Mouse (Mus musculus) kidney, embryonic 15.5 days (tissue): ENCODE measurements around the gene Klhdc4. TPM values are rescaled to one million over a fixed set of nuclear protein-coding genes. Genes with fewer than 3 reads are reported as not detected.

Experiments
- ATAC-seq: fragments of 200-750 bp; cut with Nextera tagmentation; replicated peaks from 2 replicates; pipeline ENCODE4 v1.8.0; 2017; ENCODE audit warnings: moderate TSS enrichment; ENCODE audit not compliant: low FRiP score
- H3K27ac ChIP-seq: fragments of 300-500 bp; sonication (generic); 2 replicates; pipeline ENCODE4 v1.5.1; 2015; ENCODE audit warnings: mild to moderate bottlenecking, inconsistent platforms
- H3K27me3 ChIP-seq: fragments of 300-500 bp; sonication (generic); 2 replicates; pipeline ENCODE4 v1.6.1; 2015; ENCODE audit warnings: inconsistent platforms
- H3K36me3 ChIP-seq: fragments of 300-500 bp; sonication (generic); 2 replicates; pipeline ENCODE4 v1.6.1; 2015; ENCODE audit warnings: inconsistent platforms
- H3K4me1 ChIP-seq: fragments of 300-500 bp; sonication (generic); 2 replicates; pipeline ENCODE4 v1.6.1; 2015; ENCODE audit warnings: inconsistent platforms
- H3K4me2 ChIP-seq: fragments of 300-500 bp; sonication (generic); 2 replicates; pipeline ENCODE4 v1.6.1; 2015; ENCODE audit warnings: moderate library complexity, mild to moderate bottlenecking, inconsistent platforms
- H3K4me3 ChIP-seq: fragments of 300-500 bp; sonication (generic); replicated peaks from 2 replicates; pipeline ENCODE4 v1.5.1; 2015; ENCODE audit warnings: mild to moderate bottlenecking, inconsistent platforms
- H3K9ac ChIP-seq: fragments of 300-500 bp; sonication (generic); 2 replicates; pipeline ENCODE4 v1.6.1; 2015; ENCODE audit warnings: mild to moderate bottlenecking, inconsistent platforms
- H3K9me3 ChIP-seq: fragments of 300-500 bp; sonication (generic); replicated peaks from 2 replicates; pipeline ENCODE4 v1.6.1; 2016; ENCODE audit warnings: inconsistent platforms
- WGBS: fragments of 180-500 bp; shearing (Covaris S2); methylation state at CpG from one replicate; pipeline ENCODE4 v1.1.7; 2015; ENCODE audit warnings: mixed read lengths; 5-methylcytosine and 5-hydroxymethylcytosine counted together
- polyA plus RNA-seq: library from polyadenylated mRNA; unstranded; fragments of >200 nt; fragmentation: Nextera tagmentation; extraction: Ambion mirVana; gene quantifications from 2 replicates; pipeline ENCODE4 v1.2.1, GENCODE M21; 2015

The Klhdc4 gene
- polyA plus RNA-seq, 1 experiment from 2014 or later, result 45.5 TPM

DNA sequence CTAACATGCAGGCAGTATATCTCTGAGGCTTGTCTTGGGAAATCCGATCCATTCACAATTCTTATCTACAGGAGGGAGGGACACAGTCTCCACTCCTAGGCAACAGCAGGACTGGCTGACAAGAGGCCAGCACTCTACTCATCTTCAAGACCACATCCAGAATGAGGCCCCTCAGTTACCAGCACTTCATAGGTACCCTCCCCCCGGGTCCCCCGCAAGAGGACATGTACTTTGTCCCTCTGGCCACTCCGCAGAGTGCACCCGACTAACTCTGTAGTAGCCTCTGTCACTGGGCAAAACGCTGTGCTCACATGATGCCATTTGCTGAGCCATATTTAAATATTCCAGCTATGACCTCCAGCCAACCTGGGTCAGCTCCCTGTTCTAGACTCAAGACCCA, 31.0 kb downstream of the Klhdc4 start:
- H3K9ac ChIP-seq, result no peak overlapping the region
- 86% methylated on average over 6 of the region's 6 CpGs for whole genome bisulfite sequencing
- peaks cover 83% of the 10 kb centered on the region for H3K36me3 ChIP-seq
- H3K4me1 ChIP-seq, result no peaks in the 10 kb centered on the region
- no peaks in the 10 kb centered on the region for H3K9me3 ChIP-seq
- H3K4me3 ChIP-seq, result no peak overlapping the region
- no peak overlapping the region for H3K4me2 ChIP-seq
- no peak overlapping the region for H3K27ac ChIP-seq
- H3K27me3 ChIP-seq, result no peaks in the 10 kb centered on the region
- ATAC-seq, result no peak

DNA sequence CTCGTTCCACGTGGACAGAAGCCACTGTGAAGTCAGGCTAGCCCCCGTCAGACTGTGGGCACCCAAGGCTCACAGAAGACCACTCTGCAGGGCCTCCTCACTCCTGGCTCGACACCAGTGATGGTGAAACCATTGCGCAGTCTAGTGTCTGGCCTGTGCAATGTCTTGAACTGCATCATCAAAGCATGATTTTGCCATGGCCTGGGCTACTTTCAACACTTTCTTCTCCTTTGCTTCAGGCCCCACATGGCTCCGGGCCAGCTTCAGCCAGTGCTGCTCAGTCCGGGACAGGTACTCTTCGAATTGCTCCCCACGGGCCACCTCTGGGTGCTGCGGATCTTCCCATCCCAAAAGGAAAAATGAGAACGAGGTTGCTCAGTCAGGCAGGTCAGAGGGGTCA, 33.0 kb downstream of the Klhdc4 start:
- no peak for ATAC-seq
- Histone ChIP-seq H3K4me2 (no peak overlapping the region), H3K4me3 (no peak overlapping the region), H3K36me3 (peaks cover 70% of the 10 kb centered on the region), H3K9ac (no peak overlapping the region), H3K9me3 (no peaks in the 10 kb centered on the region), H3K4me1 (no peaks in the 10 kb centered on the region), H3K27me3 (no peaks in the 10 kb centered on the region), H3K27ac (no peak overlapping the region)
- 87% methylated on average over 11 of the region's 11 CpGs for WGBS

GRCm38 (mm10) chr8:121795461-121795860, 33.9 kb downstream of the Klhdc4 start:
- H3K4me1 ChIP-seq, result no peaks in the 10 kb centered on the region
- no peaks in the 10 kb centered on the region for H3K9me3 ChIP-seq
- H3K27ac ChIP-seq, result no peak overlapping the region
- no peak for ATAC-seq
- no peak overlapping the region for H3K4me3 ChIP-seq
- H3K9ac ChIP-seq, result no peak overlapping the region
- H3K36me3 ChIP-seq, result peaks cover 60% of the 10 kb centered on the region
- 92% methylated on average over 8 of the region's 8 CpGs for WGBS
- no peak overlapping the region for H3K4me2 ChIP-seq
- no peaks in the 10 kb centered on the region for H3K27me3 ChIP-seq

- H3K9me3 ChIP-seq, result no peaks in the 10 kb centered on the region
- H3K4me1 ChIP-seq, result no peaks in the 10 kb centered on the region
- no peak overlapping the region for H3K4me2 ChIP-seq
- H3K27me3 ChIP-seq, result no peaks in the 10 kb centered on the region
- H3K36me3 ChIP-seq, result peaks cover 48% of the 10 kb centered on the region
- ATAC-seq, result no peak
- 49% methylated on average over 3 of the region's 3 CpGs for WGBS
- H3K4me3 ChIP-seq, result no peak overlapping the region
- H3K27ac ChIP-seq, result no peak overlapping the region
- no peak overlapping the region for H3K9ac ChIP-seq
Measured at GRCm38 (mm10) chr8:121794151-121794550, 35.2 kb downstream of the Klhdc4 start.

DNA sequence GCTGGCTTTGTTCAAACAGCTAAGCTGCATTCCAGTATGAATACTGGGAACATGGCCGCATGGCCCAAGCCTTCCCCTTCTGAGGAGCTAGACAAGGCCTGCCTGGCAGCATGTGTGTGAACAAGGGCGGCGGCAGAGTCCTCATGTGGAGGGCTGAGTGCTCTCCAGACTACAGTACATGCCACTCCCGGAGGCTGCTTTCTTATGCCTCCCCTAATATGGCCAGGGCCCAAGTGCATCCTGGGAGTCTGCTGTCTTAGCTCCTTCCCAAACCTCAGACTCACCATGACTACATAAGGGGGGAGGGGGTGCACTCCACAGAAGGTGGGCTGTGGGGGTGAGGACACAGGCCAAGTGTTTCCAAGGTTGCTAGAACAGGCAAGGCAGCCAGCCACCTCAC, 36.7 kb downstream of the Klhdc4 start:
- 83% methylated on average over 4 of the region's 4 CpGs for WGBS
- Histone ChIP-seq H3K27ac (no peak overlapping the region), H3K36me3 (peaks cover 33% of the 10 kb centered on the region), H3K9me3 (no peaks in the 10 kb centered on the region), H3K4me3 (no peak overlapping the region), H3K9ac (no peak overlapping the region), H3K27me3 (no peaks in the 10 kb centered on the region), H3K4me2 (no peak overlapping the region), H3K4me1 (no peaks in the 10 kb centered on the region)
- ATAC-seq, result no peak

GRCm38 (mm10) chr8:121792159-121792558, 37.2 kb downstream of the Klhdc4 start:
- peaks cover 28% of the 10 kb centered on the region for H3K36me3 ChIP-seq
- H3K4me1 ChIP-seq, result no peaks in the 10 kb centered on the region
- H3K9ac ChIP-seq, result no peak overlapping the region
- H3K27me3 ChIP-seq, result no peaks in the 10 kb centered on the region
- H3K9me3 ChIP-seq, result no peaks in the 10 kb centered on the region
- 73% methylated on average over 7 of the region's 7 CpGs for WGBS
- no peak for ATAC-seq
- no peak overlapping the region for H3K4me2 ChIP-seq
- H3K27ac ChIP-seq, result no peak overlapping the region
- H3K4me3 ChIP-seq, result no peak overlapping the region

DNA sequence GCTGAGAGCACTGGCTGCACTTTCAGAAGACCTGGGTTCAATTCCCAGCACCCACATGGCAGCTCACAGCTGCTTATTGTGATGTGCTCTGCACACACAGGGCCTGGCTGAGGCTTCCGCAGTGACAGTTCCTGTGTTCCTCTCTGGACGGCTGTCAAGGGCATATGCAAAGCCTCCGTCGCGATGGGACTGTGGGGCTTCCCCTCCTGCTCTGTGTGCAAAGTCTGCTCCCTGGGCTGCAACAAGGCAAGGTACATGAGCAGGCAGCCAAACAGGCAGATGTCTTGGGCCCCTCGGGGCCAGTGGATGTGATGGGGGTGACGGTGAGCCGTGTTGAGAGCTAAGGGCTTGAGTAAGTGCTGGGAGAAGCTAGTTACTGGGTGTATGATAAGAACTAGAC, 40.6 kb downstream of the Klhdc4 start:
- ATAC-seq, result no peak
- Histone ChIP-seq H3K27me3 (no peaks in the 10 kb centered on the region), H3K9ac (no peak overlapping the region), H3K9me3 (no peaks in the 10 kb centered on the region), H3K36me3 (no peaks in the 10 kb centered on the region), H3K27ac (no peak overlapping the region), H3K4me2 (no peak overlapping the region), H3K4me3 (no peak overlapping the region), H3K4me1 (peaks cover 6% of the 10 kb centered on the region; the same call in 1 of the 2 replicates)
- 88% methylated on average over 8 of the region's 8 CpGs for WGBS

- no peak overlapping the region for H3K4me3 ChIP-seq
- H3K9me3 ChIP-seq, result no peaks in the 10 kb centered on the region
- 41% methylated on average over 10 of the region's 10 CpGs for WGBS
- no peak overlapping the region for H3K4me2 ChIP-seq
- no peak; the same call in 1 of the 2 replicates for ATAC-seq
- H3K36me3 ChIP-seq, result no peaks in the 10 kb centered on the region
- H3K27me3 ChIP-seq, result no peaks in the 10 kb centered on the region
- H3K9ac ChIP-seq, result no peak overlapping the region
- H3K4me1 ChIP-seq, result peaks cover 6% of the 10 kb centered on the region; the same call in 1 of the 2 replicates
- H3K27ac ChIP-seq, result no peak overlapping the region
Measured at GRCm38 (mm10) chr8:121786542-121786941, 42.8 kb downstream of the Klhdc4 start.

- Histone ChIP-seq H3K9ac (no peak overlapping the region), H3K4me2 (no peak overlapping the region), H3K36me3 (no peaks in the 10 kb centered on the region), H3K4me1 (peaks cover 11% of the 10 kb centered on the region), H3K27me3 (no peaks in the 10 kb centered on the region), H3K9me3 (no peaks in the 10 kb centered on the region), H3K4me3 (no peak overlapping the region), H3K27ac (no peak overlapping the region)
- no peak for ATAC-seq
- WGBS, result 61% methylated on average over 5 of the region's 5 CpGs
Measured at GRCm38 (mm10) chr8:121782493-121782892, 46.9 kb downstream of the Klhdc4 start.

DNA sequence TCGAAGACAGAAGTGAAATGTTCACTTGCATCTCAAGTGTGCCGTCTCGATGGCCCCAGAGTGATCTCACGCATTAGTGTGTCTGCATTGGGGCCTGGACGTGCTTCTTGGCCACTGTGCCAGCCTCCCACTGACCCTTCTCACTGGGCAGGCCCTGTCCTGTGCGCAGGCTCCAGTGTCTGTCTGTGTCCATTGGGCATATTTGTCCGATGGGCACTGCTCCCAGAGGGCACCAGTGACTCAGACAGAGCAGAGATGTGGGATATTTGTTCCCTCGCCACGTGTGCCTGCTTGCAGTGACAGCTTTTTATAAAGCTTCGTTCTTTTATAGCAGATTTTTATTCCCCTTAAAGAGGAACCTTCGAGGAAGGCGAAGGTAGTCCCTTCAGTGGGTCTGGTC, 55.5 kb downstream of the Klhdc4 start:
- Histone ChIP-seq H3K4me2 (no peak overlapping the region), H3K27me3 (no peaks in the 10 kb centered on the region), H3K36me3 (no peaks in the 10 kb centered on the region), H3K4me3 (no peak overlapping the region), H3K9ac (no peak overlapping the region), H3K27ac (no peak overlapping the region), H3K9me3 (no peaks in the 10 kb centered on the region), H3K4me1 (peaks cover 6% of the 10 kb centered on the region)
- 82% methylated on average over 12 of the region's 12 CpGs for WGBS
- ATAC-seq, result no peak

- no peaks in the 10 kb centered on the region for H3K27me3 ChIP-seq
- 29% methylated on average over 19 of the region's 19 CpGs for WGBS
Measured at GRCm38 (mm10) chr8:121770845-121771752, 58.3 kb downstream of the Klhdc4 start.

DNA sequence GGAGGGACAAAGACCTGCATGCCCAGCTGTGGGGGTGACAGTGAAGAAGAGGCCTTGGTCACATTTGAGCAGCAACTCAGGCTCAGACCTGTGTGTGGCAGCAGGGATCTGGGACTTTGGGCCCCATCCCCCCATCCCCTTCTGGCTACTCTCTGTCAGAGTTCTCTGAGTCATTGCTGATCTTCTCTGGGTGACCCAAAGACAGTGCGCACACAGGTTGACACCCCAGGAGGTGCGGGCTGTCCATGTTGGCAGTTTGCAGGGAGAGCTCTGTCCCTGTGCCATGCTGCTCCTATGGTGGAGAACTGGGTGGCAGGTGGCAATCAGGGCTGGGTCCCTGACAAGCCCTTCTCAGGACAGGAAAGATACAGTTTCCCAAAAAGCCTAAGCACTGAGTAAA, 59.7 kb downstream of the Klhdc4 start:
- no peak overlapping the region for H3K4me2 ChIP-seq
- no peak for ATAC-seq
- H3K4me3 ChIP-seq, result no peak overlapping the region
- H3K4me1 ChIP-seq, result no peaks in the 10 kb centered on the region; the same call in 1 of the 2 replicates
- no peaks in the 10 kb centered on the region for H3K27me3 ChIP-seq
- WGBS, result 89% methylated on average over 2 of the region's 2 CpGs
- no peaks in the 10 kb centered on the region for H3K9me3 ChIP-seq
- H3K9ac ChIP-seq, result no peak overlapping the region
- H3K27ac ChIP-seq, result no peak overlapping the region
- no peaks in the 10 kb centered on the region for H3K36me3 ChIP-seq

More at GRCm38 (mm10) chr8:121770845-121771752, 58.3 kb downstream of the Klhdc4 start:
- Histone ChIP-seq H3K36me3 (no peaks in the 10 kb centered on the region), H3K27ac (no peak overlapping the region), H3K9ac (no peak overlapping the region), H3K4me1 (no peaks in the 10 kb centered on the region; the same call in 1 of the 2 replicates), H3K4me2 (no peak overlapping the region), H3K4me3 (no peak overlapping the region), H3K9me3 (no peaks in the 10 kb centered on the region)
- no peak for ATAC-seq
